Mouse (Mus musculus) G1E-ER4 (cell line): ENCODE data around the gene Nudt1. TPM values are rescaled to one million over a fixed set of nuclear protein-coding genes. Genes with fewer than 3 reads are reported as not detected.

Experiments
- GATA1 ChIP-seq: IDR thresholded peaks from one replicate; pipeline ENCODE4 v1.8.0; 2012; ENCODE audit warnings: low read length, inconsistent platforms
- polyA plus RNA-seq: library from polyadenylated mRNA; stranded (reverse); fragments of >175 nt; gene quantifications from 2 replicates; pipeline ENCODE4 v1.2.3, GENCODE M21; 2012

Nudt1 gene
- polyA plus RNA-seq, 1 experiment: 12.9 TPM

DNA sequence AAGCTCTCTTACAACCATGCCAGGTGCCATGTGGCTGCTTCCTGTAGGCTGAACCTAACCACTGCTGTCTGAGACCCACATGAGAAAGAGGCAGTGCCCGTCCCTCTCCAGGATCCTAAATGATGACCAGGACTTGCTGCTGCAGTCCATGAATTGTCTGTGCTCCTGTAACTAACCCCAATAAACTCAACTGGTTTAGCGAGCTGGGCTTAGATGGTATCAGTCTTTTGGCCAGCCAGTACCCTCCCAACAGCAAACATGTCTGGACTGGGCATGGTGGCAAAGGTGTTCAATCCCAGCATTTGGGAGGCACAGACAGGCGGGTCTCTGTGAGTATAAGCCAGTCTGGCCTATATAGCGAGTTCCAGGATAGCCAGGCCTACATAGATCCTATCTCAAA, 47.5 kb downstream of the Nudt1 start:
- no peak for TF ChIP-seq GATA1

DNA sequence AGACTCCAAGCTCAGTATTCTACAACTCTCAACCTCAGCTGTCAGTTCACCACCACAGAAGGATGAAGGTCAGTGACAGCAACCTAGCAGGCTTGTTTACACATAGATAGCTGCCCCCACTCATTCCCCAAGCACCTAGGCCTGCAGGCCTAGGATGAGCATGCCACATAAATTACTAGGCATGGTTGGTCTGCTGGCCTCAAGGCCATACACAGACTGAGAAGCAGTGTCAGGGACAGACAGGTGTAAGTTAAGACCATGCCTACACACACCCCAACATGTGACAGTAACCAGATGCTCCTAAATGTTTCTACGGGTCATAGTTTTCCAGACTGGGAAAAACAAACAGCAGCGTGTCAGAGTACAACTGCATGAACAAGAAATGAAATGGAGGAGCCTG, 48.0 kb downstream of the Nudt1 start:
- no peak for TF ChIP-seq GATA1

DNA sequence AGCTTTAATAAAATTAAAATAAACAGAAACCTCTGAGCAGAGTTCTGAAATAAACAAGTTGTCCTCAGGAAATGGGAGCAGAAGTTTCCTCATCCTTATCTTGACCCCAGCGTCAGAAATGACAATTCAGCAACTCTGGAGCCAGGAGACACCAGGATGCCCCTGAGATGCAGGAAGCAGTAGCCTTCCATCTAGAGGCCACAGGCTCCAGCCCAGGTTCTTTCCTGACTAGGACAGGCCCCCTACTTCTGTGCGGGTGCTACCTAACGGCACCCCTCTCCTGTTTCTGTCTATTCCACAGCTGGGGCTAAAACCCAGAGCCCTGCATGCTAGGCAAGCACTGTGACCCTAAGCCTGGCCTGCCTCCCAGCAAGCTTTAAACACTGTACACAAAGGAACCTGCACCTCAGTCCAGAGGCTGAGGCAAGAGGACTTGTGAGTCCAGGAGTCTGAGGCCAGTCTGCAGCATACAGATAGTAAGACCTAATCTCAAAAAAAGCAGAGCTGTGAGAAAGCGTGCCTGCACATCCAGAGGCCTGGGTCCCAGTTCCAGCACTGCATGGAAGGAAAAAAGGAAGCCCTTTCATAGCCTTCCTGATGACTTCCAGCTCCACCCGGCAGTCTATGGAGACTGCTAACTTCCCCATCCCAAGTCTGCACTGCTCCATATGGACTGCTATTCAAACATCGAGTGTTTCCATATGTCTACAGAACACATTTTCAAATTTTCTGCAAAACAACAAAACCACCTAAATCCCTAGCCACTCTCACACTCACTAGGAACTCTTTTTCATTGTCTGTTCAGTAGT, 49.2 kb downstream of the Nudt1 start:
- no peak for TF ChIP-seq GATA1

DNA sequence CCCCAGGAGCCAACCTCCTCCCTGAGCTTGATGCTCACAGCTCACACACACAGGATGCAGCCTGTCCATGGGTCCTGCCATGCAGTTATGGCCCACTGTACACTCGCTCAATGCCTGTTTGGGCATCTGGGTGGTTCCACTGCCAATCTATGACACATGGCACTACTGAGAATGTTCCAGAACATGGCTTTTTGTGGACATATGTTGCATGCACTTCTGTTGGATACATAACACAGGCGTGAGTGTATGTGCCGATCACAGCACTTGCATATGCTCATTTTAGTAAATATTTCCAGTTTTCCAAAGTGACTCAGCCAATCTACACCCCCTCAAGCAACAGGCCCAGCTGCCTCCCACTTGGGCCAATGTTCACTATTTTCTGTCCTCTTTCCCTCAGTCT, 50.2 kb downstream of the Nudt1 start:
- no peak for TF ChIP-seq GATA1

DNA sequence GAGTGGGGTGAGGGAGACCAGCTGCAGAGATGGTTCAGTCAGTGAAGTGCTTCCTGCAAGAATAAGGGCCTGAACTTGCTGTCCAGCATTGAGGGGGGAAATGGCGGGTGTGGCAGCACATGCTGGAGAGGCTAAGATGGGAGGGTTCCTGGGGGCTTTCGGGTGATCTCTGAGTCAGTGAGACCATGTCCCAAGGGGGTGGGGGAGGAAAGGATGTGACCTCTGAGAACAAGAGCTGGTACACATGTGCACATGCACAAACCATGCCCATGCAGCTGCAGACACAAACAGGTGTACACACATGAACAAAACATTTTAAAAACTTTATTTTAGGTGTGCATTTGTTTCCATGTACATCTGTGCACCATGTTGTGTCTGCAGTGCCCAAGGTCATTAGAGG, 52.3 kb downstream of the Nudt1 start:
- TF ChIP-seq GATA1: no peak

DNA sequence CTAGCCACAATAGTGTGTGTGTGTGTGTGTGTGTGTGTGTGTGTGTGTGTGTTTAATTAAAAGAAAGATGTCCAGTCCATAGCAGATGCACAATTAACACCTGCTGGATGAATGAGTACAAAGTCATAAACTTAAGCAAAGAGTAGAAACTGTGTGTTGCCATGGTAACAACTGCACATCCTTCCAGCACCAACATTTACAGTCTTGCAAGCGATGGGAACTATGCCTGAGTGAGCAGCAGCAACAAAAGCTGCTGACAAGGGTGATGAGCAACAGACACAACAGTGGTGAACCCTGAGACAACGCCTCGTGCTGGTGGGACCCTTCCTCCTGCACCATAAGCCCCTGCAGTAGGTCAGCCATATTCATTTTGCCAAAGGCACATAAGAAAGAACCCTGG, 52.8 kb downstream of the Nudt1 start:
- no peak for TF ChIP-seq GATA1

DNA sequence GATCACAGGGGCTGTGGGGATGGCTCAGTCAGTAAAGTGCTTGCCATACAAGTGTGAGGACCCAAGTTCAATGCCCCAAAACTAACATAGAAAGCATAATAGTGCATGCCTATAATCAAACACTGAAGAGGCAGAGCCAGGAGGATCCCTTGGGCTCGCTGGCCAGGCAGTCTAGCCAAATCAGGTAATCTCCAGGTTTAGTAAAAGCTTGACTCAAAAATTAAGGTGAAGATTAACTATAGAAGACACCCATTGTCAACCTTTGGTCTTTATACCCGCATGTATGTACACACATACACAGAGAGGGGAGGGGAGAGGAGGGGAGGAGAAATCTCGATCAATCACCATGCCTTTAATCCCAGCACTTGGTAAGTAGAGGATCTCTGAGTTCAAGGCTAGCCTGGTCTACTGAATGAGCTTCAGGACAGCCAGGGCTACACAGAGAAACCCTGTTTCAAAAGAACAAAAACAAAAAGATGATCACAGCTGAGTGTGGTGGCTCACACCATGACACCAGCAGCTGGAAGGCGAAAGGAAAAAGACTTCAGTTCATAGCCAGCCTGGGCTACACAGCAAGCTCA, 53.9 kb downstream of the Nudt1 start:
- TF ChIP-seq GATA1: no peak

DNA sequence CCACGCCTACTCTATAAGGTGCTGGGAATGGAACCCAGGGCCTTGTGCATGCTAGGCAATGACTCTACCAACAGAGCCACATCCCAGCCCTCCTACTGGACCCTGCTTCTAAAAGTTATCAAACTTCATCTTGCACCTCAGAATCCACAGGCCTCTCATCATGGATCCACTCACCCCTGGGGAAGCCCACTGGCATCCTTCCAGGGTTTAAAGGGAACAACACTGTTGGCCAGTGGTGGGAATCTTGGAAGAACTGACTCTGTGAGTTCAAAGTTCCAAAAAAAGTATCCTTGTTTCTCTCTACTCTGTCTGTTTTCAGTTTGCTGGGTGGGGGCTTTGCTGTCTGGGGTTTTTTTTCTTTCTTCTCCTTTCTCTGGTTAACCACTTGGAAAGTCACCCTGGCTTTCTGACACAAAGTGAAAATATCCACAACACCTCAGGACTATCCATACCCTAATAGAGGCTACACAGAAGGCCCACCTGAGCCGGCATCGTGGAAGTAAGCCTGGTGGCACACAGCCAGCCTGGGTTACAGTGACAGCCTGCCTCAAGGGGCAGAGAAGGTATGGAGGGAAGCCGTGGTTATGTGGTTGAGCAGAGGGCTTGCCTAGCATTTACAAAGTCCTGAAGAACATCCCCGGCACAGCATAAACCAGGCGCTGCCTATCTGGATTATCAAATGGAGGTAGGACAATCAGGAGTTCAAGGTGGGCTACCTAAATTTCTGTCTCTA, 56.8 kb downstream of the Nudt1 start:
- TF ChIP-seq GATA1: no peak

DNA sequence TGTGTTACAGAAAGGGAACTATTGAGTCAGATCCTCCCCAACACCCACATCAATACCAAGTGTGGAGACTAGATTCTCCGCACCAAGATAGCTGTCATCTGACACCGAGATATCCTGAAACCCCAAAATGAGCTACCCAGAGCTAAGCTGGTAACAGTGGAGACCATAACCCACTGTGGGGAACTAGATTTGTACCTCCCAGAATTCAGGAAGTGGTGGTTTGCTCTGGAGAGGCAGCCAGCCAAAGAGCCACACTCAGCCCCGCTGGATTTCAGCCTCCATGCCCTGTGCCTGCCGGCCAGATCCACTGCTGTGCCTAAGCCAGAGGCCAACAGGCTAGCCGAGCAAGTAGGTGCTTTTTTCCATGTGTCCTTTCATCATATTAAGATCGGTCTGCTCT, 57.8 kb downstream of the Nudt1 start:
- TF ChIP-seq GATA1: no peak

DNA sequence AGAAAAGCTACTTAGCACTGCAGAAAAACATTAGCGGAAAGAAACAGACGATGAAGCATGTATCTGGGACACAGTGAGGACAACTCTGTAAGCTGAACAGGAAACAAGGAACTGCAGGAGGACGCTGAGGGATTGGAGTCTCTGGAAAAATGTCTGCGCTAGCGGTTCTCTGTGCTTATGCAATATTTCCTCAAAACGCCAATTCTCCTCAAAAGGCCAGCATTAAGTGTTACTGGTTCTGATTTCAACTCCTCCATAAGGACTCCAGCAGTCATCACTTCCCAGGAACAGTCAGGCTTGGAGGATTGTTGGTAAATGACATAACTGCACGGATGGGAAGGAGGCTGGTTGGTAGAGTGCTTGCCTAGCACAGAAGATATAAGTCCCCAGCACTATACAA, 59.7 kb downstream of the Nudt1 start:
- TF ChIP-seq GATA1: no peak

DNA sequence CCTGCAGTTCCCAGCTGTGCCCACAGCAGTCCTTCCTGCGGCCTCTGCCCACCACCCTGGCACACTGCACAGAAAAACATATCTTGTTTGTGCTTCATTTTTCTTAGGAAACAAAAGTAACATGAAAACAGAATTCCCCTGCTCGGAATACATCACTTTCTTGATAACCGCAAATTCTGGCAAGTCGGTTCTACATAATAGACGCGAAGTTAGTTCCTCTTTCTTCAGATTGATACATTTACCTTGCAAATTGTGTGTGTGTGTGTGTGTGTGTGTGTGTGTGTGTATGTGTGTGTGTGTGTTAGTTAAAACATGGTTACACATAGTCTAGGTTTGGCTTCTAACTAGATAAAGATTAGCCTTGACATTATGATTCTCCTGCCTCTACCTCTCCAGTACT, 61.2 kb downstream of the Nudt1 start:
- no peak for TF ChIP-seq GATA1

DNA sequence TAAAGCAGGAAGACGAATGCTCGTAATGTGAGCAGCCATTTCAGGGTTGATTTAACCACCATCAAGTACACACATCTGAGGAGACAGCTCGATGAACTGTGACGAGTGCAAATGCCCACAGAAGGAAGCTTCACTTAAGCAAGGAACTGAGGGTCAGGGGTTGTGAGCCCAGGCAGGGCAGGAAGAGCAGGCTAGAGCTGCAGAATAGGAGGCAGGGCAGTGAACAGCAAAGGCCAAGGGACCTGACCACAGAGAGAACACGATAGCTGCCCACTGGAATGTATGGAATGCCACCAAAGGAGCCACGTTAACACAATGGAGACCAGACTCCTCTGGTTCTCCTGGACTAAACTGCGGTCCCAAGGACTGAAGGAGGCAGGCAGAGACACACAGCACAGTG, 62.1 kb downstream of the Nudt1 start:
- no peak for TF ChIP-seq GATA1

DNA sequence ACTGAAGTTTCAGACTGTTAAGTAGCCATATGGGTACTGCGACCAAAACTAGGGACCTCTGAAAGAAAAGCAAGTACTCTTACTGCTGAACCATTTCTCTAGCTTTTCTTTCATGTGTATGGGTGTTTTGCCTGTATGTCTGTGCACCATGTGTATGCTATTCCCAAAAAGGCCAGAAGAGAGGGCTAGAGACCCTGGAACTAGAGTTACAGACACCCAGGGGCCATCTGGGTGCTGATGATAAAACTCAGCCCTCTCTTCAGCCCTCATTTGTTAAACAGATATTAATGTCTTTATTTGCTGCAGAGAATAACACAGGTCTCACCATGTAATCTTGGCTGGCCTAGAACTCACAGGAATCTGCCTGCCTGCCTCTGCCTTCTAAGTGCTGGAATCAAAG, 63.0 kb downstream of the Nudt1 start:
- no peak for TF ChIP-seq GATA1

DNA sequence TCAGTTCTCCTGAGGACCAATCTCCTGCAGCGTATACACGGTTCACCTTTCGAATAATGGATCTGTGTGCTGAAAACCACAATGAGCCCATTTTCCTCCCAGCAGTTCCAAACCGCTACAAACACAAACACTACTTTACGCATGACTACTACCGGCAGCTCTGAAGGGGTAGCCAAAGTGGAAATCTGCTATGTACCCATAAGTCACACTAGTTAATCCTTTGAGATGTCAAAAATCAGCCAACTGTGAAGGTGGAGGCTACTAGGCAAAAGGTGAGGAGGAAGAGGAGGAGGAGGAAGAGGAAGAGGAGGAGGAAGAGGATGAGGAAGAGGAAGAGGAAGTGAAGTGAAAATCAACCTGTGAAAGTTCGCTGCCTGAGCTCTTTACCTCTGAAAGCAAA, 65.8 kb downstream of the Nudt1 start:
- TF ChIP-seq GATA1: no peak

Other genes starting within 250 kb of the Nudt1 start
- gene Mad1l1, start 104 bp upstream of the Nudt1 start, polyA plus RNA-seq: 35.6 and 41.2 TPM in 2 replicates
- gene Mrm2, start 10.2 kb downstream of the Nudt1 start, polyA plus RNA-seq: 13.4 TPM in 2 replicates
- gene Snx8, start 67.6 kb downstream of the Nudt1 start, polyA plus RNA-seq: 20.3 and 22.7 TPM in 2 replicates
- gene Eif3b, start 97.7 kb downstream of the Nudt1 start, polyA plus RNA-seq: 115 and 142 TPM in 2 replicates
- gene Gm4869, start 124.0 kb downstream of the Nudt1 start, polyA plus RNA-seq: not detected in 2 replicates
- gene Chst12, start 183.9 kb downstream of the Nudt1 start, polyA plus RNA-seq: not detected in 2 replicates
- 0.14 and 0.22 TPM in 2 replicates for gene Grifin, start 243.4 kb downstream of the Nudt1 start, polyA plus RNA-seq